Mouse (Mus musculus) neural tube, embryonic 10.5 days (tissue): Measurements from ENCODE around the gene Prdm11.
A peak's percentile ranks its signal among the peaks of the same experiment; 100 is the strongest.

ENCODE experiments used
- DNase-seq: peaks from one replicate; pipeline ENCODE4 v3.0.0-alpha.2; 2017; ENCODE audit warnings: low spot score; ENCODE audit errors: extremely low spot score

The Prdm11 gene

DNA sequence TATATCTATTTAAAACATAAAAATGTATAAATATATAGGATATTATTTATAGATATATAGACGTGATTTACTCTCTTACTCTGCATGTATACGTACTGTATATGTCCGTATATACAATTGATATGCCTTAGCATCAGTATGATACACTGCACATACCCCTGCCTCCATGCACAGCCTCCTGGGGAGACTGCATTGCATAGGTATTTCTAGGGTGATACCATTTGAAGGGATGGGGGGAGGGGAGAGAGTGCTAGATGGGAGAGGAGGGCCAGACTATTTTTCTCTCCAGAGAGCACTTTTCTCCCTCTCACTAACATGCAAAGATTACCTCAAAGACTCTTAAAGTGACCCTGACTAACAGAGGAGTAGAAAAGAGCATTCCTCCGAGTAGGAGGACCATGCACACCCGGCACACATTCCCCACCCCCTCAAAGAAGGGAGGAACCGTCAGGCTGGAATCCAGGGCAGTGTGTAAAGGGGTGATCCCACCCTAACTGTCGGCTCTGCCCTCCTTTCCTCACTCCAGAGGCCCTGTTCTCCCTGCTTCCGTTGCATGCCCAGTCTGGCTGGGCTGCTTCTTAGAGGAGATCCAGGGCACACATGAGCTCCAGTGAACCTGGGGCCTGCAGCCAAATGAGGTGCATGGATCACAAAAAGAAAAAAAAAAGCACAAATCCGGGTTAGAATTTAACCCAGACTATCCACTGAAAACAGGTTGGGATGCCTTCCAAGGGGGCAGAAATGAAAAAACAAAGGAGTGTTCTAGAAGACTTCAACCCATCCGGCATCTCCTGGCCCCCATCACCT is 78.7 kb downstream of the Prdm11 start:
- DNase-seq = no peak

DNA sequence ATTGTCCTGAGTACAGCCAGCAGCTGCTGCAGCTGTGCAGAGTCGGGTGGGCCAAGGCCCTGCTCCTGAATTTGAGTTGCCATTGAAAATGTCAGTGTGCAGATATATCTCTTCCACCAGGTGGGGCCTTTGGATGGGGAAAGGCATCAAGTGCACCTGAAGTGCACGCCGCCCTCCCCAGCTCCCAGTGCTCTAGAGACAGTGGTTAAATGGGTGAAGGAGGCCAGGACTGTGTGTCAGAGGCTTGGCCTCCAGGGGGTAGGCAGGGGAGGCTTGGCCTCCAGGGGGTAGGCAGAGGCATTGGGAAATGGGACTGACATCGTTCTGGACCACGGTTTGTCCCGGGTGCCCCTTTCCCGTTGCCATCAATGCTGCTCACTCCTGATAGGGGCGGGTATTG is 79.7 kb downstream of the Prdm11 start:
- no peak for DNase-seq

DNA sequence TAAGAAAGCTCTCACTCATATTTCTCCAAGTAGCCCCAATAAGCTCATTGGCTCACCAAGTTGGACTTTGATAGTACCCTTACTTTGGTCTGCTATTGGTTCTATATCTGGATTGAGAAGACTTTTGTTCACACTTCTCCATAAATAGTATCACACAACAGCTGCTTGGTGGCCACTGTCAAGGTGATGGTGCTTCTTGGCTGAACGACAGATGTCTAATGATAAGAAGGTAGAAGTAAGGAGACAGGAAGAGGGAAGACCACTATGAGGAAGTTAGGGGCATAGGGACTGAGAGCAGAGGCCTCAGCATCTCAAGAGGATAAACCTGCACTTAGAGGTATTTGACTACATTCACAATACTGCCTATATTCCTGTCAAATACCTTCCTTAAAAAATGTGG is 81.6 kb downstream of the Prdm11 start:
- no peak for DNase-seq

GRCm38 (mm10) chr2:92958640-92959039 is 87.3 kb downstream of the Prdm11 start:
- no peak for DNase-seq

GRCm38 (mm10) chr2:92956943-92957342 is 89.0 kb downstream of the Prdm11 start:
- DNase-seq = no peak

GRCm38 (mm10) chr2:92954404-92955114 is 91.4 kb downstream of the Prdm11 start:
- DNase-seq = peak; percentile 73

DNA sequence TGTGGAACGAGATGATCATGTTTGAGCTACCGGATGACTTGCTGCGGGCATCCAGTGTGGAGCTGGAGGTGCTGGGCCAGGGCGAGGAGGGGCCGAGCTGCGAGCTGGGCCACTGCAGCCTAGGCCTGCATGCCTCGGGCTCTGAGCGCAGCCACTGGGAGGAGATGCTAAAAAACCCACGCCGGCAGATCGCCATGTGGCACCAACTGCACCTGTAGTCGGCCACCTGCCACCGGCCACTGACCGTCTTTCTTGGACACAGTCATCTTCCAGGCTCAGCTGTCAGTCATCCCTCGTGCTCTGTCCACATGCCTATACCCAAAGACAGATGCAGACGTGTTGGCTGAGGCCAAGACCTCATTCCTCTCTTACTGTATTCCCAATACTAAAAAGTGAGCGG is 92.5 kb downstream of the Prdm11 start:
- no peak for DNase-seq

GRCm38 (mm10) chr2:92949518-92949917 is 96.4 kb downstream of the Prdm11 start:
- no peak for DNase-seq

- peak; percentile 34 for DNase-seq
Observed at GRCm38 (mm10) chr2:92948699-92949300, 97.2 kb downstream of the Prdm11 start.

DNA sequence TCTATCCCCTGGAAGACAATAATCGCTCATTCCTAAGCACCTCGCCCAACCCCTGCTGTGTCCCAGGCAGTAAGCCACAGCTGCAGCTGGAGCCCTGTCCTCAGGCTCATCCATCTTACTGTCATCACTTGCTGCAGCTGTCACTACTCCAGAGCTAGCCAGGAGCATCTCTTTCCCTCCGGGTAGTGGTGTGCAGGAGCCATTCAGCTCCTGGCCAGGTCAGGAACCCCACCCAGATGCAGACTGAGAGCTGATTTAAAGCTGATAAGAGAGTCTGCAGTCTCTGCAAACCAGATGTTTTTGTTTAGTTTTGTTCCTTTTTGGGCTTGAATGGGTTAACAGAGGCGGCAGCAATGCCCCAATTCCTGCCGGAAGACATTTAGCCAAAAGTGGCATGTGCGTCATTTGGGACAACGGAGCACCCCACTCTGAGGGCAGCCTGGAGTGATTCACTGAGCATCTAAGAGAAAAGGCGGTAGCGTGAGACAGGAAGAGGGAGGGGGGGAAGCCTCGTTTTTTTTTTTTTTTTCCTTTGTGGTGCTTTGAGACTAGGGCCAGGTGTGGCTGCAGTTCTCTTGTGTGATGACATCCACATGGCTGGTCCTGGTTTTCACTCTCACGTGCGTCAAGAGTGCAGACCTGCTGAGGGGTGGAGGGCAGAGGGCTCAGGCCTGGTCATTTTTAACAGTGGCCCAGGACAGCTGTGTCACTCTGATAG is 97.8 kb downstream of the Prdm11 start:
- peak; percentile 68 for DNase-seq

DNA sequence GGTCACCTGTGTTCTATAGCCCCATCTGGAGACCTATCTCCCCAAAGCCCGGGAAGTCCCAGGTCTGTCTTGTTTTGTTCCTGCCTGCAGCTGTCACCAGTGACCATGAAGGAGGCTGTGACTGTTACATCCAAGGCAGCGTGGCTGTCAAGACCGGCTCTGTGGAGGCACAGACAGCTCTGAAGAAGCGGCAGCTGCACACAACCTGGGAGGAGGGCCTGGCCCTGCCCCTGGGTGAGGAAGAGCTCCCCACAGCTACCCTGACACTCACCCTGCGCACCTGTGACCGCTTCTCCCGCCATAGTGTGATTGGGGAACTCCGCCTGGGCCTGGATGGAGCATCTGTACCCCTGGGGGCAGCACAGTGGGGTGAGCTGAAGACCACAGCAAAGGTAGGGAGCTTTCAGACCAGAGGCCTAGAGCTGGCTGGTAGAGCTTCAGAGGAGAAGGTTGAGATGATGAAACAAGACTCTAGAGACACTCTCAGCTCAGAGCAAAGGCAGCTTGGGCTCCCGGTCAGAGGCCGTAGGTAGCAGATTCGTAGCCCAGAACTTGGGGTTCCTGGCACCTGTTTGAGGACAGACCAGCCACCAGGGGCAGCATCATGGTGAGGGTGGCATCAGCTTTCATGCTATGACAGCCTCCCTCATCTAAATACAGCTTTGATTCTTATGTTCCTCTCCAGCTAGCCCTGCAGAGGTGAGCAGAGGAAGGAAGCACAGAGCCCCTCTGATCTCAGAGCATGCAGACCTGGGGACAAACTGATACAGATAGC is 100.0 kb downstream of the Prdm11 start:
- DNase-seq = no peak

DNA sequence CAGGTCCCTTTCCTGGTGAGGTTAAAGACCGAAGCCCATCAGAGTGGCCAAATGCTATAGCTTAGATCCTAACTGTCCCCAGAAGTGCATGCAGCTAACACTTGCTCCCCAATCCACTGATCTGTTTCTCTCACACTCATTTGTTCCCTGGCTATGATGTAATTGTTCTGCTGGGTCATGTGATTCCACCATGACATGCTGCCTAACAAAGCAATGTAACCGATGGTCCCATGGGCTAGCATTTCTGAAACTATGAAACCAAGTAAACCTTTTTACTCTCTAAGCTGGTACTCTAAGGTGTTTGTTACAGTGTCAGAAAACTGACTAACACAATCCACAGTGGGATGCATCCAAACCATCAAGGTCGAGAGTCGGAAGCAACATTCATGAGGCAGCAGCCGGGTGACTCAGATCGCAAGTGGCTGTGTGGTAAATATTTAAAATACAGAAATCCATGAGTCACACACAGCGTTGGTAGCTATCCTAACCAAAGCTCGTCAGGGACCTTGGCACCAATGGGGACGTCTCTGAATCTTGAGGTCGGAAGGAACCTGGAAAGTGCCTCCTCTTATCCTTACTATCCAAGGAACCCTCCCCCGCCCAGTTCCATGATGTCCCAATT is 100.7 kb downstream of the Prdm11 start:
- DNase-seq = no peak

DNA sequence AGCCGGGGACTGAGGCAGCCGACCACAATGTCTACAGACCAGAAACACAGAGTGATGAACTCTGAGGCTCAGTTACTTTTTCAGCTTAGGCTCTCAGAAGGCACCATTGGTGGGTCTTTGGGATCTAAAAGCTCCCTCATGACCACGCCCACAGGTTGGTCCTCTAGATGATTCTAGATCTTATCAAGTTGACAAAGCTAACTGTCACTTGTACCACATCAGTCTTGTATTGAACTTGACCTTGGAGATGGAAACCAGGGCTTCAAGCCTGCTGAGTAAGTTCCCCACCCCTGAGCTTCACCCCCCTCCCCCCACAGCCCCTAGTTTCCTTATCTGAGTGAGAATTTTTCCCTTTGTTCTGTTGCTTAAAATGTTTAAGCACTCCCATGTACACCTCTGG is 101.6 kb downstream of the Prdm11 start:
- no peak for DNase-seq

DNA sequence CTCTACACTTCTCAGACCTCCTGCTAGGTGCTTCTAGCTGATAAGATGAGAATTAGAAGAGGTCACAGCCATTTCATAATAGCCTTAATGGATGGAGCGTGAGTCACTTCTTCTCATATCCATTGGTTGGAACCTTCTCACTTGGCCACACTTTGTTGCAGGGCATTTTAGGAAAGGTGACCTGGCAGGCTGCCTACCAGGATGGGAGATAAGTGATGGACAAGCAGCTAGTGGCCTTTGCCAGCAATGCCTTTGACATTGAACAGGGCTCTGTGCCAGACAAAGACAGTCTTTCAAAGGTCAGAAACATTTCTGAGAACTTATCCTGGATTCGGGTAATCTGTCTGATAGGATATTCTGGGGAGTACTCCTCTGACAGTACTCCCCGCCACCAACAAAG is 102.6 kb downstream of the Prdm11 start:
- DNase-seq = no peak

- no peak for DNase-seq
Observed at GRCm38 (mm10) chr2:92941463-92941862, 104.5 kb downstream of the Prdm11 start.

- no peak for DNase-seq
Observed at GRCm38 (mm10) chr2:92940963-92941362, 105.0 kb downstream of the Prdm11 start.

GRCm38 (mm10) chr2:92938827-92939226 is 107.1 kb downstream of the Prdm11 start:
- DNase-seq = no peak

GRCm38 (mm10) chr2:92938063-92938462 is 107.9 kb downstream of the Prdm11 start:
- DNase-seq = no peak

GRCm38 (mm10) chr2:92935483-92935882 is 110.5 kb downstream of the Prdm11 start:
- no peak for DNase-seq

GRCm38 (mm10) chr2:92934312-92934982 is 111.5 kb downstream of the Prdm11 start:
- DNase-seq = no peak
